Mouse (Mus musculus): Measurements from ENCODE around the gene Treml1. TPM values are rescaled to one million over a fixed set of nuclear protein-coding genes. Genes with fewer than 3 reads are reported as not detected.
"Not testable (repeated sequence)": the region's sequence is repeated elsewhere in the genome, so short reads cannot be mapped to it uniquely, and the experiment has no call there.

Gene Treml1
- polyA plus RNA-seq (2015; fragmentation: Nextera tagmentation; extraction: Ambion mirVana): not detected in 2 replicates

- ATAC-seq (ENCODE audit: low FRiP score, low TSS enrichment) (no peak), DNase-seq (ENCODE audit: low spot score) (no peak)
- H3K27me3 ChIP-seq (ENCODE audit: control insufficient read depth, insufficient read depth, low read length): no peaks in the 10 kb centered on the region
- no peaks in the 10 kb centered on the region for H3K36me3 ChIP-seq (ENCODE audit: control insufficient read depth, insufficient read depth, low read length)
- H3K9ac ChIP-seq (ENCODE audit: low read length): no peak within 1 kb of the TSS
- no peak within 1 kb of the TSS for H3K27ac ChIP-seq (replicated peaks)
- no peak within 1 kb of the TSS for H3K4me2 ChIP-seq (replicated peaks; ENCODE audit: low read depth)
- no peaks in the 10 kb centered on the region for H3K4me1 ChIP-seq (replicated peaks; ENCODE audit: control insufficient read depth, insufficient read depth)
- H3K4me3 ChIP-seq (ENCODE audit: low read depth, low read length): no peak within 1 kb of the TSS
- TF ChIP-seq CTCF (IDR thresholded peaks at IDR 0.05; ENCODE audit: low read depth) (no peak), EP300 (optimal IDR thresholded peaks at IDR 0.05) (no peak)
- no peaks in the 10 kb centered on the region for H3K9me3 ChIP-seq (ENCODE audit: control insufficient read depth, low read length)
- WGBS: 64% methylated on average over 7 of the region's 7 CpGs
These were observed at the start of gene Treml1 for GRCm38 (mm10) chr17:48359616-48360015. Gene Treml1 (plus strand): TSS chr17:48359916.

GRCm38 (mm10) chr17:48312124-48312523 is 47.6 kb upstream of the Treml1 start:
- Histone ChIP-seq H3K9me3 (ENCODE audit: control insufficient read depth, low read length) (no peaks in the 10 kb centered on the region), H3K36me3 (ENCODE audit: control insufficient read depth, insufficient read depth, low read length) (no peaks in the 10 kb centered on the region), H3K4me2 (replicated peaks; ENCODE audit: low read depth) (no peak overlapping the region), H3K27me3 (ENCODE audit: control insufficient read depth, insufficient read depth, low read length) (no peaks in the 10 kb centered on the region), H3K27ac (replicated peaks) (no peak overlapping the region), H3K9ac (ENCODE audit: low read length) (no peak overlapping the region), H3K4me3 (ENCODE audit: low read depth, low read length) (no peak overlapping the region), H3K4me1 (replicated peaks; ENCODE audit: control insufficient read depth, insufficient read depth) (no peaks in the 10 kb centered on the region)
- WGBS: 41% methylated on average over 2 of the region's 2 CpGs
- ATAC-seq (ENCODE audit: low FRiP score, low TSS enrichment) (no peak), DNase-seq (ENCODE audit: low spot score) (no peak)
- TF ChIP-seq EP300 (optimal IDR thresholded peaks at IDR 0.05) (no peak), CTCF (IDR thresholded peaks at IDR 0.05; ENCODE audit: low read depth) (no peak)

DNA sequence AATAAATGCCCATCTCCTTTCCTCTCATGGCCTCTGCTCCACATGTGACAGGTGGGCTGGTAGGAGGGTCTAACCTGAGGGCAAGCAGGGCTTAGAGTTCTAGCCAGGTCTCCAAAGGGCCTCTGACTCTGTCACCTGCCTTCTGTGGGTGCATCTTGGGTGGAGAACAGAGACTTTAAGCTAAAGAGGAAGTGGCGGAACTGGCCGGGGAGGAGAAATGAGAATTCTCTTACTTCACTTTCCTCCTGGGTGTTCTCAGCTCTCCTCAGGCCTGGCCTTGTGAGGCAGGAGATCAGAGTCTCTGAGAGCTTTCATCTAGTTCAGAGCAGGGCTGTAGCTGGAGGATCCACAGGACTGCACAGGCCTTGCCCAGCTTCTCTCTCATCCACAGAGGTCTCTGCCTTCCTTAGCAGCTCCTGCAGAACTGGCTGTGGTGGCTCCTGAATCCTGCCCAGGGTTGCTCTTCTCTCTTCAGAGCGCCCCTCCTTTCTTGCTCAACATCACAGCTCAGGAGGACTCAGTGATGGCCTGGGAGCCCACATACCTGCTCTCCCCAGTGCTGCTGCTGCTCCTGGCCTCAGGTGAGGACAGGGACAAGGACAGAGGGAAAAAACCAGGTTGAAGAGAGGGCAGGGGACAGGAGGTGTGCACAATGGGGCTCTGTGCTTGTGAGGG is 43.7 kb upstream of the Treml1 start, which contains the start of gene B430306N03Rik:
Gene B430306N03Rik (plus strand): TSS at position 237 of the 675 bp plus-strand sequence.
- H3K36me3 ChIP-seq (ENCODE audit: control insufficient read depth, insufficient read depth, low read length); H3K9me3 ChIP-seq (ENCODE audit: control insufficient read depth, low read length); H3K27me3 ChIP-seq (ENCODE audit: control insufficient read depth, insufficient read depth, low read length); H3K4me3 ChIP-seq (ENCODE audit: low read depth, low read length); H3K9ac ChIP-seq (ENCODE audit: low read length); H3K4me1 ChIP-seq (replicated peaks; ENCODE audit: control insufficient read depth, insufficient read depth); DNase-seq (ENCODE audit: low spot score); H3K4me2 ChIP-seq (replicated peaks; ENCODE audit: low read depth); ATAC-seq (ENCODE audit: low FRiP score, low TSS enrichment); H3K27ac ChIP-seq (replicated peaks): not testable (repeated sequence)
- WGBS: 70% methylated on average over 3 of the region's 3 CpGs

DNA sequence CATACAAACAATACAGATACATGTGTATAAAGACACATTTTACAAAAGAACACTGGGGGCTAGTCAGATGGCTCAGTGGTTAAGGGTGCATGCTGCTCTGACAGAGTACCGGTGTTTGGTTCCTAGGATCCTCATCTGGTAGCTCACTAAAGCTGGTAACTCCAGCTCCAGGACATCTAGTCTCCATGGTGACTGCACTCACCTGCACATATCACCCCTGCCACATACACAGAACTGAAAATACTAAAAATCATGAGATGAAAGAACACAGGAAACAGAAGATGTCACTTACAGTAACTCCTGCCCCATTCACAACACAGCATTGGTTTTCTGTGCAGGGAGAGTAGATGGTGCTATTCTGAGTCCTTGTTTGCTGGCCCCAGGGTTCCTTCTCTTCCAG is 41.0 kb upstream of the Treml1 start:
- no peaks in the 10 kb centered on the region for H3K36me3 ChIP-seq (ENCODE audit: control insufficient read depth, insufficient read depth, low read length)
- TF ChIP-seq CTCF (IDR thresholded peaks at IDR 0.05; ENCODE audit: low read depth): no peak
- TF ChIP-seq EP300 (optimal IDR thresholded peaks at IDR 0.05): no peak
- H3K9me3 ChIP-seq (ENCODE audit: control insufficient read depth, low read length): no peaks in the 10 kb centered on the region
- H3K4me2 ChIP-seq (replicated peaks; ENCODE audit: low read depth): no peak overlapping the region
- no peak for ATAC-seq (ENCODE audit: low FRiP score, low TSS enrichment)
- no peaks in the 10 kb centered on the region for H3K4me1 ChIP-seq (replicated peaks; ENCODE audit: control insufficient read depth, insufficient read depth)
- H3K27me3 ChIP-seq (ENCODE audit: control insufficient read depth, insufficient read depth, low read length): no peaks in the 10 kb centered on the region
- no peak overlapping the region for H3K27ac ChIP-seq (replicated peaks)
- H3K9ac ChIP-seq (ENCODE audit: low read length): no peak overlapping the region
- 97% methylated on average over 1 of the region's 1 CpGs for WGBS
- H3K4me3 ChIP-seq (ENCODE audit: low read depth, low read length): no peak overlapping the region
- DNase-seq (ENCODE audit: low spot score): no peak

- 59% methylated on average over 2 of the region's 2 CpGs for WGBS
- Histone ChIP-seq H3K9ac (ENCODE audit: low read length) (no peak overlapping the region), H3K9me3 (ENCODE audit: control insufficient read depth, low read length) (no peaks in the 10 kb centered on the region), H3K4me3 (ENCODE audit: low read depth, low read length) (no peak overlapping the region), H3K27me3 (ENCODE audit: control insufficient read depth, insufficient read depth, low read length) (no peaks in the 10 kb centered on the region), H3K4me1 (replicated peaks; ENCODE audit: control insufficient read depth, insufficient read depth) (no peaks in the 10 kb centered on the region), H3K36me3 (ENCODE audit: control insufficient read depth, insufficient read depth, low read length) (no peaks in the 10 kb centered on the region), H3K4me2 (replicated peaks; ENCODE audit: low read depth) (no peak overlapping the region), H3K27ac (replicated peaks) (no peak overlapping the region)
- DNase-seq (ENCODE audit: low spot score): no peak
- TF ChIP-seq CTCF (IDR thresholded peaks at IDR 0.05; ENCODE audit: low read depth): no peak
- no peak for TF ChIP-seq EP300 (optimal IDR thresholded peaks at IDR 0.05)
- ATAC-seq (ENCODE audit: low FRiP score, low TSS enrichment): no peak
These were observed 38.4 kb upstream of the Treml1 start for GRCm38 (mm10) chr17:48321279-48321678.

GRCm38 (mm10) chr17:48323236-48323635 is 36.5 kb upstream of the Treml1 start:
- no peak overlapping the region for H3K4me2 ChIP-seq (replicated peaks; ENCODE audit: low read depth)
- no peaks in the 10 kb centered on the region for H3K36me3 ChIP-seq (ENCODE audit: control insufficient read depth, insufficient read depth, low read length)
- no peak overlapping the region for H3K4me3 ChIP-seq (ENCODE audit: low read depth, low read length)
- WGBS: 85% methylated on average over 3 of the region's 3 CpGs
- no peaks in the 10 kb centered on the region for H3K27me3 ChIP-seq (ENCODE audit: control insufficient read depth, insufficient read depth, low read length)
- no peaks in the 10 kb centered on the region for H3K4me1 ChIP-seq (replicated peaks; ENCODE audit: control insufficient read depth, insufficient read depth)
- H3K9me3 ChIP-seq (ENCODE audit: control insufficient read depth, low read length): no peaks in the 10 kb centered on the region
- no peak overlapping the region for H3K27ac ChIP-seq (replicated peaks)
- no peak overlapping the region for H3K9ac ChIP-seq (ENCODE audit: low read length)
- TF ChIP-seq CTCF (IDR thresholded peaks at IDR 0.05; ENCODE audit: low read depth) (no peak), EP300 (optimal IDR thresholded peaks at IDR 0.05) (no peak)
- DNase-seq (ENCODE audit: low spot score) (no peak), ATAC-seq (ENCODE audit: low FRiP score, low TSS enrichment) (no peak)

Measured in stomach, postnatal 0 days (tissue).